Mouse (Mus musculus) thymus, postnatal 36 days (tissue): Measurements from ENCODE around the gene Olfr1095.

Source experiments
- DNase-seq, 2 experiments: peaks; one replicate each; pipeline ENCODE4 v3.0.0; 2022; ENCODE audit warnings: mixed read lengths in 2 of 2

The Olfr1095 gene

GRCm38 (mm10) chr2:86851596-86851995 is at the start of gene Olfr1095:
Gene Olfr1095 (minus strand): TSS chr2:86851696.
- DNase-seq, result no peak

- DNase-seq, result no peak
Observed at GRCm38 (mm10) chr2:86892116-86892515, 40.6 kb upstream of the Olfr1095 start, which contains the start of gene Olfr1097. Gene Olfr1097 (minus strand): TSS chr2:86892216.

DNA sequence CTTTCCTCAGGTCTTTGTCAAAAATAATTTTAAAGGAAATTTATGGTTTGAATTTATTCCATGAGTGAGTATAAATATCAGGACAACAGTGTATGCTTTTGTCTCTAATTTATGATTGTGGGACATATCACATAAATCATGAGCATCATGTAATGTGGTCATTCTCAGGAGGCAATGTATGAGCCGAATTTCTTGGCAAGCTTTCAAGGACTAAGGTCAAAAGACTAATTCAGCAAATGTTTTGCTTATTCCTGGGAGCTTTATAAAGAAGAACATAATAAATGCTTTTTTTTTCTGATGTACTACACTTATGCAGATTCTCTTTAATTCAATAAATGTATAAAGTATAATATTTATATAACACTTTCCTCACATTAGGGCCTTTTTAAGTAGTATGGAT is 23.2 kb upstream of the Olfr1095 start, which contains the start of gene Gm13723:
TSS of gene Gm13723 (minus strand) at position 101 of the 400 bp plus-strand sequence.
- DNase-seq, result no peak

DNA sequence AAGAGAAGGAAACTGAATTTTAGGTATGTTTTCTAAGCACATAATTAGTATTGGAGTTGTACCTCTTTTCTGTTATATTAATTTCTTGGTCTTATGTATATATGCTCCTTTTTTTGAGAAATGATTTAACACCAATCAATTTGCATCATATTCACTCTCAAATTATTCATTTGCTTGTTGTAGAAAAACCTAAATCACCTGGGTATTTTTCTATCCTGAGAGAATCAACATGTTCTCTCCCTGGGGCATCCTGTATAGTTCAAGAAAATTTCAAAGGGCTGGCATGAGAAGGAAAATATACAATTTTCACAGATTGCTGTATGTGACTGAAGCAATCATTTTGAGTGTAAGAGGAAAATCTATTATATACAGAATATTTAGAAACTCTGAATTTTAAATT is 27.1 kb downstream of the Olfr1095 start, which contains the start of gene Olfr1094:
TSS of gene Olfr1094 (plus strand) at position 301 of the 400 bp plus-strand sequence.
- no peak for DNase-seq

DNA sequence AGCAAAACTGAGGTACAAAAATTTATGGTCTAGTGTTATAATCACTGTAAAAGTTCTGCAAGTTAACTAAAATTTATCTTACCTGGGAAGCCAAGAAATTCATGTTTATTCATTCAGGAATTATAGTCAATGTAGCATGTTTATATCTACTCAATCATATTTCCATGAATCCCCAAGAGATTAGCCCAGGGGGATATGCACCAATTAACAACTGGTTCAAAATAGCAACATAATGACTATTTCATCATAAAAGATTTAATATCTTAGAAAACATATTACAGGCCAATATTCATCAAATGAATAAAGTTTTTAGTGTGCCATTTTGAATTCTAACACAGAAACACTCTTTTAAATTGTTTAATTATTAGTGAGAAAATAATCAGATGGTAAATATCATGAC is 41.6 kb downstream of the Olfr1095 start, which contains the start of gene Olfr141:
TSS of gene Olfr141 (minus strand) at position 101 of the 400 bp plus-strand sequence.
- DNase-seq, result no peak
